Mouse (Mus musculus): Measurements from ENCODE around the gene Acvr1b.
A peak's percentile ranks its signal among the peaks of the same experiment; 100 is the strongest.

The Acvr1b gene

DNA sequence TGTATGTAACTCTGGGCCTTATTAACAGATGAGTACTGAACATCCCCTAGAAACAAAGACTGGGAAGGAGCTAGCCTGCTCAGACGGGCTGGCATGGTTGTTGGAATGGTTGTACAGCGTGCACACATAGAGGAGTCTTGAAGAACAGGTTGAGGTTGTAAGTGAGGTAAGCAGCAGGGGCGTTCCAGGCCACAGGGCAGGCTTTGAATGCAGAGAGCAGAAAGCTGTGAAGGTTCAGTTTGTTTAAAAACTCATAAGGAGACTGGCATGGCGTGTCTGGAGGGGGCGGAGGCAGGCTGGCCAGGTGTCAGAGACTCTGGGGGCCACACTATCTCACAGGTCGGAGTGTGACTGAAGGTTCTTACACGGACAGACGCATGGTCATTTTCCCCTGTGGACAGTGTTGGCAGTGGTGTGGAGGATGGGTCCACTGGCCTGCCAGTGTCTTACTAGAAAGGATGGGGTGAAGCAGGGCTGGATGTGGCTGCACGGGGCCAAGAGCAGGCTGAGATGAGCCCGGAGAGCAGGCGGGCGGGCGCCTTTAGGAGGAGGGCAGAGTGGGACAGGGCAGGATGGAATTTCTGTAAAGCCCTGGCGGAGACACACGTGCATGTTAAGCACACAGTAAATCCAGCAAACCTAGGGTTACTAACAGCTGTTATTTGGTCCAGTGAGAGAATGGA lies 23.8 kb downstream of the Acvr1b start:
- peak; percentile 57 for DNase-seq (ENCODE audit: low spot score)

DNA sequence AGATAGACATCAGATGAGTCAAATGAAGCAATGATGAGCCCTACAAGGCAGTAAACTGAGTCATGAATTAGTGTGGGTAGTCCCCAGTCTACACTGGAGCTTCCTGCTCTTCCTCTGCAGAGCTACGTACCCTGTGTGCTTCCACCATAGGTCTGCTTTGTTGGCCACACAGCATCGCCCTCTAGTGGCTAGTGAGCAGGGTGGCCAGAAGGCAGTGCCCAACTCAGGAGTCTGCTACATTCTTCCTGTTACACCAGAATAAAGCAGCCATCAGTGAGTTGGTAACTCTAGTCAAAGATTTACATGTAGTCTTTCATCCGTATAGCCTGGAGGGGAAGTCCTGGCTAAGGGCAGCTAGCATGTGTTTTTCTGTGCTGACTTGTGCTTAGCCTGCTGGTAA lies 24.4 kb downstream of the Acvr1b start:
- peak; percentile 75 for DNase-seq (ENCODE audit: low spot score)

DNA sequence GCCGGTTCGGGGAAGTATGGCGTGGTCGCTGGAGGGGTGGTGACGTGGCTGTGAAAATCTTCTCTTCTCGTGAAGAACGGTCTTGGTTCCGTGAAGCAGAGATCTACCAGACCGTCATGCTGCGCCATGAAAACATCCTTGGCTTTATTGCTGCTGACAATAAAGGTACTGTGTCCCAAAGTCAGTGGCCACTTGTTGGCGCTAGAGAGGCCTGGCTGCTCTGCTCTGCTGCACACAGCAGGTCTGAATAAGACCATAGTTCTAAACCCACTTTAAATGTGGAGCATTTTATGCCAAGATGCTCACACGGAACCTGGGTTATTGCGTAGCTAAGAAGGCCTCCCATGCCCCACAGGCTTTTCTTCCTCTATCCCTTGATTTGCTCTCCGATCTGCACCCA lies 25.0 kb downstream of the Acvr1b start:
- no peak for DNase-seq (ENCODE audit: low spot score)

GRCm38 (mm10) chr15:101200777-101201295 lies 27.0 kb downstream of the Acvr1b start:
- no peak for DNase-seq (ENCODE audit: low spot score)

DNA sequence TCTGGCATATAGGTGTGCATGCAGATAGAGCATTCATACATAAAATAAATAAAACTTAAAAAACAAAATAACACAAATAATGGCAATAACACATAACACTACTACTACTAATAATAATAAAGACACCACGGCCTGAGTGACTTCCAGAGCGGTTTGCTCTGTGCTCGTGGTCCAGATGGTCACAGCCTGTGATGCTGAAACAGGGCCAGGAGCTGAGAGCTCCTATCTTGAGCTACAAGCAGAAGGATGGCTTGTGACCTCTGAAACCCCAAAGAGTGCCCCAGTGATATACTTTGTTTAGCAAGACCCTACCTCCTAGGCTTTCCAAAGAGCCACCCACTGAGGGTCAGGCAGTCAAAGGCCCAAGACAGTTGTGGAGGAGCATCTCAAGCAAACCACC lies 27.5 kb downstream of the Acvr1b start:
- no peak for DNase-seq (ENCODE audit: low spot score)

DNA sequence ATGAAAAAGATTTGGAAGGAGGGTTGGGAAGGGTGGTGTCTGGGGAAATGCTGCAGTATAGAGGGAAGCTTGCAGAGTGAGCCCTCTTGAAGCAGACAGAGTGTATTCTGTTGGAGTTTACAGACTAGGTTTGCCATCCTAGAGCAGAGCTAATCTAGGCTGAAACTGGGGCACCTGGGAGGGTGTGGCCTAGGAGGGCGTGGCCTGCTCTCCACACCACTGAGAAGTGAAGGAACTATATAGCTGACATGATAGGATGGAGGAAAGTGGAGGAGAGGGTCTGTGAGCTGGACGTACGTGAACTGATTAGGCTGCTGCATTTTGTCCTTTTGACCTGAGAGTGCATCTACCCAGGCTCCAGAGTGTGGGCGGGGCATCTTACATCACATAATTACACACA lies 29.8 kb downstream of the Acvr1b start:
- DNase-seq (ENCODE audit: low spot score) = no peak

- peak; percentile 69 for DNase-seq (ENCODE audit: low spot score)
Observed at GRCm38 (mm10) chr15:101204781-101205180, 30.9 kb downstream of the Acvr1b start.

GRCm38 (mm10) chr15:101210228-101210627 lies 36.4 kb downstream of the Acvr1b start:
- DNase-seq (ENCODE audit: low spot score) = peak; percentile 67

- DNase-seq (ENCODE audit: low spot score) = no peak
Observed at GRCm38 (mm10) chr15:101210998-101211613, 37.2 kb downstream of the Acvr1b start.

GRCm38 (mm10) chr15:101212435-101212834 lies 38.6 kb downstream of the Acvr1b start:
- DNase-seq (ENCODE audit: low spot score) = no peak

- DNase-seq (ENCODE audit: low spot score) = no peak
Observed at GRCm38 (mm10) chr15:101215136-101215535, 41.3 kb downstream of the Acvr1b start.

DNA sequence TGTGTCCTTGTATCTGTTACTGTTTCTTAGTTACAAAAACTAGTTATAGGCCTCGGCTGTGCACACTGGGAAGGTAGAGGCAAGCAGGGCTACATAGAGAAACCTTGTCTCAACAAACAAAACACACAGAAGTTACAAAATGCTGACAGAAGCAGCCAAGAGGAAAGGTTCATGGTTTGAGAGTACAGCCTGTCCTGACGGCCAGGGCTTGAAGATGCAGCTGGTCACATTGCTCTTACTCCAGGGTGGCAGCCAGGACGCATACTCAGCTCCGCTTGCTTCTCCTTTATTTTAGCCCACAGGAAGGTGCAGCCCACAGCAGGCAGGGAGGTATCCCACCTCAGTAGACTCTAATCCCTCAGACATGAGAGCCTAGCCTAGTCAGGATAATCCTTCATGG lies 42.2 kb downstream of the Acvr1b start:
- DNase-seq (ENCODE audit: low spot score) = no peak

DNA sequence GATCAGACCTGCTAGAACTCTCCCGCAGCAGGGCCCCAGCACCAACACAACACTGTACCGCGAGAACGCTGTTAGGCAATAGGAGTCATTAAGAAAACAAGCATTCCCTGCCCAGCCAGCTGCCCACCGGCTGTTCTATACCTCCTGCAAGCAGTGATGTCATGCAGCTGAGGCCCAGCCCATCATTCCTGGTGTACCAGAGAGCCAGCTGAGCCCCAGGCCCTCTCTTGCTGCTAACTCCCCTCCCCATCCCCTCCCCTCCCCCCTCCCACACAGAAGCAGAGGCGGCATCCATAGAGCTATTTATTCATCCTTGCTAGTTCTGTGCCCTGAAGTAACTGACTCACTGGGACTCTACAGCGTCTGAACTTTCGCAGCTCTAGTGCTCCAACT lies 47.0 kb downstream of the Acvr1b start:
- no peak for DNase-seq (ENCODE audit: low spot score)

DNA sequence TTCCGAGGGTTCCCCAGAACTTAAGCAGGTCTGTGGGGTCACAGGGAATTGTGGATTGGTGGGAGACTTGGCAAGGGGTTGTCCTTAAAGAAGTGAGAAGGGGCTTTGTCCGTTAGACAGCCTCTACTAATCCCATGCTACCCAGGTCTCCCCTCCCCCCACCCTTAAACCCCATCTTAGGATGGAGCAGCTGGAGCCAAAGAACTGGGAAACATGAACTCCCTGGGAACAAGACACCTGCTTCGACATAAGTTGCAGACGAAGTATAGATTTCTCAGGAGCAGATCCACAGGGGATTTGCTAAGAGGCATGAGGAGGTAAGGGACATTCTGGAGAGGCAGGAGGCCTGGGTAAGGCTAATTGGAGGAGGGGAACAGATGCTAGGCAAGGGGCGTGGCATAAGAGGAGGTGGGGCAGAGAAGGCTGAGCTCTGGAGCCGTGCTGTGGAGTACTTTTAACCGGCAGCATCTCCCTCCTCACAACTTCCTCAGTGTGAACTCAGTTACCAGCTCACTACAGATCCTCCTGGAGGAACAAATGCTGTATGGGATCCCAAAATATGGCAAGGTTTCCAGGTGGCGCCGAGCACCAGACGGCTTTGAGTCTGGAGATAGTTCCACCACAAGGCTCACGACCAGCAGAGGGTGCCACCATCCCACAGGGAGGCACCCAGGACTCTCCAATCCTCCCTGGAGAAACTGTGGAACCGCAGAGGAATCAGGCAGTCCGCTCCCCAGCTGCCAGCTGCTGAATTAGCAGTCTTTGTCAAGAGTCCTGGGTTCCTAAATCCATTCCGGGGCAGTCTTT lies 47.6 kb downstream of the Acvr1b start:
- DNase-seq (ENCODE audit: low spot score) = peak; percentile 93

DNA sequence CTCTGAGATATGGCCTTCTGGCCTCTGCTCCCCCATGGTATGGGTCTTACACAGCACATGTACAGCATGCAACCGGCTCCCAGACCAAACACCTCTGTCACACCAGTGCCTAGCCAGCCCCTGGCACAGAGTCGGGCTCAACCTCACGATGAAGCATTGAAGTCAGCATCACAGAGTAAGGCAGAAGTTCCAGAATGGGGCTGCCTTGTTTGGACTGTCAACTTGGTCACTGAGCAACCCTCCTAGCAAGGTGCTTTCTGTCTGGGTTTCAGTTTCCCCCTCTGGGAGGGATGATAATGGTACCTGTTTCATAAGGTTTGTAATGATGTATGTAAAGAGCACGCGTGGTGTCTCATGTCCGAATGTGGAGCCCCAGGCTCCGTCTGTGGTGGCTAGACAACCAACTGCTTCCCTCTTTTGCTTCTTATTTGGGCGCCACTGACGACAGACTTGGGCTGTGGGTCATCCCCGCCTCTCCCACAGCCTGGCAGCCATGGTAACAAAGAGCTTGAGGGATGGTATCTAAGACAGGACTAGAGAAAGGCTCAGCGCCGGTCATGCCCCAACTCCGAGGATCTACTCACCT lies 49.1 kb downstream of the Acvr1b start:
- DNase-seq (ENCODE audit: low spot score) = no peak

DNA sequence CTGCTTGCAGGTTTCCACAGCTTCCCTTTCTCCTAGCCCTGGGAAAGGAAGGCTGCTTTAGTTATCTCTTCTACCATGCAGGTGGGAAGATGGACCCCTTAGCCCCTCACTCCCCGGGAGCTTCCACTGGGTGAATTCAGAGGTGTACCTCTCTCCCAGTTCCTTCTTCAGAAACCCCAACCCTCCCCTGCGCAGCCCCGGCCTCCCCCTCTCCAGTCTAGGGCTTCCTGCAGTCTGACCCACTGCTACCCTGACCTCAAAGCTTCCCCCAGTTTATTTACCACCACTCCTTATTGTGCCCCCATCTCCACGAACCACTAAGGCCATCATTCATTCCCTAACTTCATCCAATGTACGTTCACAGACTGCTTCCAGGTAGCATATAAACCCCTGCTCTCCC lies 49.7 kb downstream of the Acvr1b start:
- DNase-seq (ENCODE audit: low spot score) = no peak

GRCm38 (mm10) chr15:101224006-101224906 lies 50.4 kb downstream of the Acvr1b start, which contains the start of gene Grasp:
Grasp (plus strand) TSS chr15:101224188.
- DNase-seq (ENCODE audit: low spot score) = peak; percentile 87

DNA sequence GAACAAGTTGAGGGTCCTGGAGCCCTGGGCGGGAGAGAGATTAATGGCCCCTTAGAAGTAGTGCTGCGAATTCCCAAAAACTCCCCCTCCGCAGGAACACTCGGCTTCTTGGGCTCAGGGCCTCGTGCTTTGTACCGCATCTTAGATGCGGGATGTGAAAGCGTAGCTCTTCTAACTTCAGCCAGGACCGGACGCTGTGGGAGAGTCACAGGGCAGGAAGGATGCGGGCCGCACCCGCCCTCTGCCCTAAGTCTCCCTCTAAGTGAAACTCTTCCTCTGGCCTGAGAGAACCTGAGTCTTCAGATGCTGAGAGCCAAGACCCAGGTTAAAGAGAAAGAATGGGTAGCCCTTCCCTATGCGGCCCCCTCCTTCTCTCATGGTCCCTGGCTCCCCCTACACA lies 51.1 kb downstream of the Acvr1b start:
- no peak for DNase-seq (ENCODE audit: low spot score)

GRCm38 (mm10) chr15:101227971-101228370 lies 54.1 kb downstream of the Acvr1b start:
- DNase-seq (ENCODE audit: low spot score) = peak; percentile 57

DNA sequence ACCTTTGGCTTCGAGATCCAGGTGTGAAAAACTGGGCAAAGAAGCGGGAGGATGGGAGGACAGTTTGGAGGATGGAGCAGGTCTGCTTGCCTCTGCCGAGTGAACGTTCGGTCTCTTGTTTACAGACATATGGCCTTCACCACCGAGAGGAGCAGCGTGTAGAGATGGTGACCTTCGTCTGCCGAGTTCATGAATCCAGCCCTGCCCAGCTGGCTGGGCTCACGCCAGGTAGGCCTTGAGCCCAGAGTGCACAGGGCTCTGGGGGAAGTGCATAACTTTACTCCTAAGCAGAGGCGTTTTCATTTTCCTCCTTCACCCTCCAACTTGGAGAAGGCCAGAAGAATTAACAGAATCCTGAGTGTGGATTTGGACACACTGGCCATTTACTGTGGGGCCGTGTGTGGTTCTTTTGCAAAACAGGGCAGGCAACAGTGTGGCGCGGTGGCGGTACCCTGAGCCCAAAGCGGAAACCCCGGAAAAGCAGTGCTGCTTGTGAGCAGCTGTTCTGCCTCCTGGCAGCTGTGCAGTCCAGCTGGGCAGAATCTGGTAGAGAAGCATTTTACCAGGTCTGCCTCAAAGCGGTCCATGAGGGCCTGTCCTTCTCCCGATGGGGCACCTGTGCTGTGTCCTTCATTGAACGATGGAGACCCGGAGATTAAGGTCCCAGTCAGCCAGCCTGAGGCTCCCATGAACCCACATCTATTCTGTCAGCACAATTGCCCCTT lies 55.2 kb downstream of the Acvr1b start:
- DNase-seq (ENCODE audit: low spot score) = no peak

GRCm38 (mm10) chr15:101230503-101230902 lies 56.6 kb downstream of the Acvr1b start:
- no peak for DNase-seq (ENCODE audit: low spot score)
